8 mouse cellular contexts compared by ENCODE assay signal in genomic region chr5:117120489-117121466, GRCm38 (mm10). TPM values are rescaled to one million over a fixed set of nuclear protein-coding genes. Genes with fewer than 3 reads are reported as not detected.
A peak's percentile ranks its signal among the peaks of the same experiment; 100 is the strongest.
DNase-seq lines count a peak whose midpoint lies in the region; ATAC-seq and TF ChIP-seq lines count a peak whose summit lies in the region.

No protein-coding gene starts in this region.

- no peaks in the 10 kb centered on the region for H3K9me3 ChIP-seq in E14TG2a.4 (ENCODE audit: low read length)
- no peaks in the 10 kb centered on the region for H3K9me3 ChIP-seq in intestine, embryonic 16.5 days (ENCODE audit: control insufficient read depth, low read length)
- H3K9me3 ChIP-seq in midbrain, embryonic 12.5 days: no peaks in the 10 kb centered on the region

- peak overlapping the region; percentile 93 for H3K4me3 ChIP-seq in E14TG2a.4 (replicated peaks; ENCODE audit: low read length)
- peak overlapping the region; percentile 80 for H3K4me3 ChIP-seq in intestine, embryonic 16.5 days (ENCODE audit: low read length)
- peak overlapping the region; percentile 63 for H3K4me3 ChIP-seq in midbrain, embryonic 12.5 days

- peak; percentile 14 for DNase-seq in embryo, embryonic 11 days
- no peak for DNase-seq in embryo, embryonic 10.5 days (ENCODE audit: low spot score)
- DNase-seq in layer of hippocampus, postnatal 25 days (ENCODE audit: extremely low spot score in 1 of 2, low spot score in 1 of 2): no peak
- no peak for DNase-seq in adrenal gland, postnatal 4 days (ENCODE audit: low spot score in 2 of 2)

- H3K4me2 ChIP-seq in intestine, embryonic 16.5 days (ENCODE audit: low read depth, low read length): peak overlapping the region; percentile 85
- H3K4me2 ChIP-seq in midbrain, embryonic 12.5 days (replicated peaks): peak overlapping the region; percentile 92

- peak overlapping the region; percentile 77 for H3K9ac ChIP-seq in intestine, embryonic 16.5 days (ENCODE audit: low read depth, low read length)
- H3K9ac ChIP-seq in midbrain, embryonic 12.5 days (replicated peaks): peak overlapping the region; percentile 71

- no peaks in the 10 kb centered on the region for H3K36me3 ChIP-seq in E14TG2a.4 (ENCODE audit: insufficient read depth, low read length)
- no peaks in the 10 kb centered on the region for H3K36me3 ChIP-seq in intestine, embryonic 16.5 days (ENCODE audit: control insufficient read depth, insufficient read depth, low read length)
- no peaks in the 10 kb centered on the region for H3K36me3 ChIP-seq in midbrain, embryonic 12.5 days

- peak overlapping the region; percentile 69 for H3K27ac ChIP-seq in intestine, embryonic 16.5 days (ENCODE audit: low read length)
- H3K27ac ChIP-seq in midbrain, embryonic 12.5 days (replicated peaks): no peak overlapping the region

- peak; percentile 41 for ATAC-seq in erythroblast, adult 5-6 weeks (replicated peaks; ENCODE audit: low FRiP score, poor library complexity, severe bottlenecking)
- no peak; the same call in 1 of the 2 replicates for ATAC-seq in intestine, embryonic 16.5 days
- peak; percentile 38; the same call in 1 of the 2 replicates for ATAC-seq in midbrain, embryonic 12.5 days (ENCODE audit: low FRiP score, low read depth)

- 1% methylated on average over 40 of the region's 40 CpGs for WGBS in intestine, embryonic 16.5 days
- 1% methylated on average over 39 of the region's 40 CpGs for WGBS in midbrain, embryonic 12.5 days

- no peak for TF ChIP-seq CTCF in E14TG2a.4 (conservative IDR thresholded peaks at IDR 0.05; ENCODE audit: low read length)

- peaks cover 23% of the 10 kb centered on the region for H3K27me3 ChIP-seq in E14TG2a.4 (ENCODE audit: insufficient read depth, low read length)
- H3K27me3 ChIP-seq in intestine, embryonic 16.5 days (replicated peaks; ENCODE audit: control insufficient read depth, insufficient read depth, low read length): no peaks in the 10 kb centered on the region
- peaks cover 18% of the 10 kb centered on the region for H3K27me3 ChIP-seq in midbrain, embryonic 12.5 days

- H3K4me1 ChIP-seq in E14TG2a.4 (replicated peaks; ENCODE audit: low read depth, low read length): peaks cover 64% of the 10 kb centered on the region
- H3K4me1 ChIP-seq in intestine, embryonic 16.5 days (ENCODE audit: control insufficient read depth, insufficient read depth, low read length): peaks cover 20% of the 10 kb centered on the region
- H3K4me1 ChIP-seq in midbrain, embryonic 12.5 days: peaks cover 15% of the 10 kb centered on the region

RNA-seq across cellular contexts. Expression of gene Taok3, which starts 0.8 kb away (rescaled TPM):
- 28.4 and 30.1 TPM in 2 replicates for total RNA-seq in erythroblast, adult 5-6 weeks (2015; ENCODE audit: low replicate concordance)
- 32.5 and 43.4 TPM in 2 replicates for total RNA-seq in erythroblast, adult 5-6 weeks (2017; ENCODE audit: low replicate concordance)
- polyA plus RNA-seq in intestine, embryonic 16.5 days (2015; fragmentation: Nextera tagmentation; extraction: Ambion mirVana): 51.5 and 53.7 TPM in 2 replicates
- 28.3 and 28.9 TPM in 2 replicates for polyA plus RNA-seq in midbrain, embryonic 12.5 days (2016; fragmentation: Nextera tagmentation; extraction: Ambion mirVana)
- 10 to 100 TPM; 52.4 to 59.1 TPM for total RNA-seq in layer of hippocampus, postnatal 25 days (2021)
- total RNA-seq in adrenal gland, postnatal 4 days (2021): 10 to 100 TPM; 39.3 to 39.5 TPM

RNA-seq across cellular contexts. Expression of gene Suds3, which starts 4.9 kb away (rescaled TPM):
- 20.7 and 25.0 TPM in 2 replicates for total RNA-seq in erythroblast, adult 5-6 weeks (2015; ENCODE audit: low replicate concordance)
- 73.7 and 98.8 TPM in 2 replicates for total RNA-seq in erythroblast, adult 5-6 weeks (2017; ENCODE audit: low replicate concordance)
- polyA plus RNA-seq in intestine, embryonic 16.5 days (2015; fragmentation: Nextera tagmentation; extraction: Ambion mirVana): 20.9 and 53.6 TPM in 2 replicates
- polyA plus RNA-seq in midbrain, embryonic 12.5 days (2016; fragmentation: Nextera tagmentation; extraction: Ambion mirVana): 116 and 118 TPM in 2 replicates
- 100 to 1,000 TPM; 109 to 110 TPM for total RNA-seq in layer of hippocampus, postnatal 25 days (2021)
- total RNA-seq in adrenal gland, postnatal 4 days (2021): 100 to 1,000 TPM in 1 of 2 experiments, 10 to 100 TPM in 1; 97.0 to 108 TPM
